Mouse (Mus musculus): ENCODE data around the gene Prrx1. TPM values are rescaled to one million over a fixed set of nuclear protein-coding genes. Genes with fewer than 3 reads are reported as not detected.
A peak's percentile ranks its signal among the peaks of the same experiment; 100 is the strongest.

Gene Prrx1
- polyA plus RNA-seq (2011; ENCODE audit: insufficient read length, low read depth, missing spikeins): 429 and 537 TPM in 2 replicates

DNA sequence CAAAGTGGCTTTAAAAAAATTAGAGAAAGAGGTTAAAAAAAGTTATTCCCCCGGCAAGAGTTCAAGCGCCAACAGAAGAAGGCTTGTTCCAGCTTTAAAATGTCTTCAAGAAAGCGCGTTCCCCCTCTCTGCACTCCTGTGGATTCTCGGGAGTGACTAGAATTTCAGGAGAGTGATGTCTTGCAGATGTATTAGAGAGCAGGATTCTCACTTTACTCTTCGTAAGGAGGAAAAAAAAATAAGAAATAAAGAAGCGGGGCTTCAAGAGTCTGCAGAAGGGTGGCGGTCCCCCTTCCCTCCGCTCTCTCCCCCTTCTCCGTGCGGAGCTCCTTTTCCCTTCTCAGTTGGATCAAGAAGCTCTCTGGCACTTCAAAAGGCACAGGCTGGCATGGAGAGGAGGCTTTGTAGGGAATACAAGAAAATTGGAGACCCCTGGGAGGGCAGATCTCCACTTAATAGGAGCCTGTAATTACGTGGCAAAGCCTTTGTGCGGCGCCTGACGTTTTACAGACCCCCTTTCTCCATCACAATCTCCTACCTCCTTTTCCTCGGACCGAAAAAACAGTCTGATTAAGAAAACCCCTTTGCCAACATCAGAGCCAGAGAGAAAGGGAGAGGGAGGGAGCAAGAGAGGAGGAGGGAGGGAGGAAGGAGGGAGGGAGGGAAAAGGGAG lies at the start of gene Prrx1:
Gene Prrx1 (minus strand): TSS at position 610 of the 673 bp plus-strand sequence.
- peak within 1 kb of the TSS; percentile 97 for H3K27ac ChIP-seq (ENCODE audit: insufficient read depth, low read length)
- peak within 1 kb of the TSS; percentile 79 for H3K4me3 ChIP-seq (ENCODE audit: insufficient read depth, low read length)
- 0 out of 2 replicates have a peak, but pooled peaks have one; percentile 71 for TF ChIP-seq POLR2A (IDR thresholded peaks at IDR 0.05; ENCODE audit: low read depth, low read length)
- TF ChIP-seq CTCF (IDR thresholded peaks at IDR 0.05; ENCODE audit: borderline replicate concordance, insufficient read depth, low read length): no peak
- H3K4me1 ChIP-seq (ENCODE audit: control insufficient read depth, insufficient read depth, low read length): no peaks in the 10 kb centered on the region

DNA sequence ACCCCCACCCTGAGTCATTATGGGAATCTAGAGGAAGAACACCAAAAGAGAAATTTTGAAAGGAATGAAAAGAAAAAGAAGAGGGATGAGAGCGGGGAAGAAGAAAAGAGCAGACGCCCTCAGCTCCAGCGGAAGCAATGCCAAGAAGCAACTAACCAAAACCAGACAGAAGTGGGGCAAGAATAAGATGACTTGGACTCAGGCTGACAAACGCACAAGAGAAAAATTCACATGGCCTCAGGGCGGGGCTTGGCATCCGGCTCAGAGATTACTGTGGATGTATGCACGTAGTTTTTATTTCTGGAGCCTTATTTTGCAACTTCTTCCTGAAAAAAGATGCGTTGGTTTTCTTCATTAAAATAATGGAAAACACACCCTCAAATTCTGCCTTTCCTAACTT lies 48.7 kb upstream of the Prrx1 start:
- 0 out of 2 replicates have a peak, but pooled peaks have one; percentile 34 for TF ChIP-seq POLR2A (IDR thresholded peaks at IDR 0.05; ENCODE audit: low read depth, low read length)
- TF ChIP-seq CTCF (IDR thresholded peaks at IDR 0.05; ENCODE audit: borderline replicate concordance, insufficient read depth, low read length): no peak
- Histone ChIP-seq H3K4me3 (ENCODE audit: insufficient read depth, low read length) (no peak overlapping the region), H3K4me1 (ENCODE audit: control insufficient read depth, insufficient read depth, low read length) (peaks cover 9% of the 10 kb centered on the region)

DNA sequence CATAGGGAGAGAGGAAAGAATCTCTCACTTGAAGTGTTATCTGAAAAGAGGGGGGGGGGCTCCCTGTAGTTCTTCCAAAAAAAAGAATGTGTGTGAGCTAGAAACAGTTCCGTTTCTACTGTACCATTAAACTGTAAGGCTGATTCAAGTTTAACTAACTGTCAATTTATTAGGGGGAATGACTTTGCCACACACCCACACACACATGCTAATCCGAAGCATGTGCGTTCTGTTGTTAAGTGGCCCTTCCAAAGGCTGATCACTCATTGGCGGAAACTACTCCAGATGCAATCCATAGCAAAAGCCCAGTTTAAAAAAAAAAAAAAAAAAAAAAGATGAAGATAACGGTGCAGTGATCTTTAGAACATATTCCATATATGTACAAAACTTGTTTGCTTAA lies 47.9 kb upstream of the Prrx1 start:
- Histone ChIP-seq H3K4me3 (ENCODE audit: insufficient read depth, low read length) (no peak overlapping the region), H3K27ac (ENCODE audit: insufficient read depth, low read length) (peak overlapping the region; percentile 99), H3K4me1 (ENCODE audit: control insufficient read depth, insufficient read depth, low read length) (peaks cover 9% of the 10 kb centered on the region)
- TF ChIP-seq CTCF (IDR thresholded peaks at IDR 0.05; ENCODE audit: borderline replicate concordance, insufficient read depth, low read length) (no peak), POLR2A (IDR thresholded peaks at IDR 0.05; ENCODE audit: low read depth, low read length) (0 out of 2 replicates have a peak, but pooled peaks have one; percentile 6)

More for the DNA sequence above, 48.7 kb upstream of the Prrx1 start:
- H3K27ac ChIP-seq (ENCODE audit: insufficient read depth, low read length): peak overlapping the region; percentile 99

DNA sequence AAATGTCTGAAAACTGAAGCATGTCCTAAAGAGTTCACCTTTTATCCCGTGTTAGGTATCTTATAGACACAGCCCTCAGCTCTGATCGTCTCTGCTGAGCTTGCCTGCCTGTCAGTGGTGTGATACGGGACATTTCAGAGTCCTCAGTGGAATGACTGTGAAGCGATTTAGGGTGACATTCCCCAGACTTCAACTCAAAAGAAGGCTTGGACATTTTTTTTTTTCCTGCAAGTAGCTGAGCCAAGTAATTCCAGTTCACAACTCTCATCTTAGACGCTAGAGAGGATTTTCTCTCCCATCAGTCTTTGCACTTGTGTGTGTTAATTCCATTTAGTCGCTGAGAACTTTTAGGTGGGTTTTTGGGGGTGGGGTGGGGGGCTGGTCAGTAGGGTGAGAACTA lies 47.3 kb upstream of the Prrx1 start:
- H3K27ac ChIP-seq (ENCODE audit: insufficient read depth, low read length): peak overlapping the region; percentile 99
- no peak for TF ChIP-seq POLR2A (IDR thresholded peaks at IDR 0.05; ENCODE audit: low read depth, low read length)
- TF ChIP-seq CTCF (IDR thresholded peaks at IDR 0.05; ENCODE audit: borderline replicate concordance, insufficient read depth, low read length): no peak

DNA sequence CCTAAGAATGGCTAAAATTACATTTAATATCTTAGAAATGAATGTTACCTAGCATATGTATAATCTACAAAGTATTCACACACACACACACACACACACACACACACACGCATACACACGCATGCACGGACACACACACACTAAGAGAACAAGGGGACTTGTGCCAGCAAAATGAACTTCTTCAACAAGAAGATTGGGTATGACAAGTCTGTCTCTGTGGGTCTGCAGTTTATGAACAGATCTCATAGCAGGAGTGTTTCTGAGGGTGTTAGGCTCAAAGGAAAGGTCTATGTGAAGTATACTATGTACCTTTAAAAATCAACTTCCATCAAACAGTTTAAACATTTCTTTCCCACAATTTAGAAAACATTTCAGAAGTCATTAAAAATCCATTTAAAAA lies 46.0 kb upstream of the Prrx1 start:
- peak overlapping the region; percentile 41; the same call in 1 of the 2 replicates for H3K27ac ChIP-seq (ENCODE audit: insufficient read depth, low read length)
- H3K4me3 ChIP-seq (ENCODE audit: insufficient read depth, low read length): no peak overlapping the region
- no peak for TF ChIP-seq POLR2A (IDR thresholded peaks at IDR 0.05; ENCODE audit: low read depth, low read length)
- TF ChIP-seq CTCF (IDR thresholded peaks at IDR 0.05; ENCODE audit: borderline replicate concordance, insufficient read depth, low read length): no peak
- H3K4me1 ChIP-seq (ENCODE audit: control insufficient read depth, insufficient read depth, low read length): peaks cover 9% of the 10 kb centered on the region

More for the DNA sequence above, 47.3 kb upstream of the Prrx1 start:
- H3K4me3 ChIP-seq (ENCODE audit: insufficient read depth, low read length): no peak overlapping the region
- H3K4me1 ChIP-seq (ENCODE audit: control insufficient read depth, insufficient read depth, low read length): peaks cover 9% of the 10 kb centered on the region

DNA sequence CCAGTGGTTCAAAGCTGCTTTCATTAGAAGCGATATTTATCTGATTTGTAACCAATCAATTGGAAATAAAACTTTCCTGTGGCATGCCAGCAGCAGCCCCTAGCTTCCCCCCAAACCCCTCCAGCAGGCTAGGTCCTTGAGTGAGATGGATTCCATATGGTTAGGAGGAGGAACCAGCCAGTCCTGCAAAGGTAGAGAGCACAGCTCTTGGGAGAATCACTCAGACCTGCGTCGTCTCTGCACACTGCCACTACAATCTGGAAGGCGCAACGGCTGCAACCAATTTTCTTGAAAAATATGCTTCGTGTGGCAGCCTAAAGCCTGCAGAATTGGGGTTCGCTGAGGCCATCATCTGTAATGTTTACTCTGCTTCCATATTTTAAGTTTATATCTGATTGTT lies 44.7 kb upstream of the Prrx1 start:
- Histone ChIP-seq H3K4me1 (ENCODE audit: control insufficient read depth, insufficient read depth, low read length) (peaks cover 6% of the 10 kb centered on the region; the same call in 1 of the 2 replicates), H3K4me3 (ENCODE audit: insufficient read depth, low read length) (peak overlapping the region; percentile 3; the same call in 1 of the 2 replicates)

DNA sequence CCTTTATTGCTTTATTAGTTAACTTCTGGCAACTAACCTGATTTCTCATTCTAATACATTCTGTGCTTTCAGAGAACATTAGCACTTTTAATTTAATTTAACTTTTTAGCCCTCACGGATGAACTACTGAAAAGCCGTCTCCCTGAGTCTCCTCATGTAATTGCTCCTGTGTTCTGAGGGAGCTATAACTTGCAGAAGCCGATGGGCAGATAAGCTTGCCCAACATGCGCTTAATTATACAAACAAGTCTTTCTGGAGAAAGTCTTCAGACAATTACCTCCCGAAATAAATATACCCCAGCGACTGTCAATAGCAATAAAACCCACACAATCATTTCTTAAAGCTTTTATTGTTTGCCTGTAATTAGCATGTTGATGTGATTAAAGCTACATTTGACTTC lies 44.2 kb upstream of the Prrx1 start:
- Histone ChIP-seq H3K4me3 (ENCODE audit: insufficient read depth, low read length) (no peak overlapping the region), H3K4me1 (ENCODE audit: control insufficient read depth, insufficient read depth, low read length) (peaks cover 4% of the 10 kb centered on the region; the same call in 1 of the 2 replicates), H3K27ac (ENCODE audit: insufficient read depth, low read length) (peak overlapping the region; percentile 19; the same call in 1 of the 2 replicates)
- TF ChIP-seq POLR2A (IDR thresholded peaks at IDR 0.05; ENCODE audit: low read depth, low read length) (no peak), CTCF (IDR thresholded peaks at IDR 0.05; ENCODE audit: borderline replicate concordance, insufficient read depth, low read length) (no peak)

More for the DNA sequence above, 44.7 kb upstream of the Prrx1 start:
- no peak for TF ChIP-seq CTCF (IDR thresholded peaks at IDR 0.05; ENCODE audit: borderline replicate concordance, insufficient read depth, low read length)
- TF ChIP-seq POLR2A (IDR thresholded peaks at IDR 0.05; ENCODE audit: low read depth, low read length): no peak
- peak overlapping the region; percentile 19 for H3K27ac ChIP-seq (ENCODE audit: insufficient read depth, low read length)

DNA sequence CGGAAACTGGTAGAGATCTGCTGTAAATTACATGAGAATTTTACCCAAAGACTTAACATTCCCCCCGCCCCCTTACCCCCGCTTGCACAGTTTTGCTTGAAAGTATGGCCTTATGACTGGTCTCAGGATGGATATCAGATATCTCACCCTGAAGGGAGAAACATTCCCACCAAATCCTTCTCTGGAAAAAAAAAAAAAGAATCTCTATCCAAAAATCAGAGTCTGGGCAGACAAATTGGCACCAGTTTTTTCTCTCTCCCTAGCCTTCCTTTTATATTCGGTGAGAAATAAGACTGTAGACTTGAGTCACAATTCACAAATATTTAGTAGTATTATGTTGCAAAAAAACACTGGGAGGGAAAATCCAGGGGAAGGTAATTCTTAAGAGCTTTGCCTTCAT lies 42.7 kb upstream of the Prrx1 start:
- no peak for TF ChIP-seq CTCF (IDR thresholded peaks at IDR 0.05; ENCODE audit: borderline replicate concordance, insufficient read depth, low read length)
- H3K4me3 ChIP-seq (ENCODE audit: insufficient read depth, low read length): no peak overlapping the region
- no peaks in the 10 kb centered on the region; the same call in 1 of the 2 replicates for H3K4me1 ChIP-seq (ENCODE audit: control insufficient read depth, insufficient read depth, low read length)
- peak overlapping the region; percentile 89 for H3K27ac ChIP-seq (ENCODE audit: insufficient read depth, low read length)

DNA sequence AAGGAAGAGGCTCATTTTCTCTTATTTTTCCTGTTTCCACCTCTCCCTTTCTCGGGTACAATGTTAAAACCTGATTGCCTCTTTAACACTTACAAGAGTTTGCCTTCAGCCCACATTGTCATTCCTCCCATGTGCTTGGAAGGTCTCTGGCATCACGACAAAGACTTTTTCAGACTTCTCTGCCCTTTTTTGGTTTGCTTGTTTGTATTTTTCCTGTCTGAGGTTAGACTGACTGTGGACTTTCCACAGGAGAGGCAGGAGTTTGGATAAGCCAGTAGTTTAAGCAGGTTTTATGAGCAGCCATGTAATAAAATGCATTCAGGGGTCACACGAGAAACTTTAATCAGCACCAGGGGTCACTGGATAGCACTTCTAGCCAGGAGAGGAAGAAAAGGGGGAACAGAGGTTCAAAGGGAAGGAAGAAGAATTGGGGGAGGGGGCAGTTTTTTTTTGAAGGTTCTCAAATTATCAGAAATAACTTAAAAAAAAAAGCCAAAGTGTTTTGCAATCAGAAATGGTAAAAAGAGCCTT lies 42.2 kb upstream of the Prrx1 start:
- TF ChIP-seq CTCF (IDR thresholded peaks at IDR 0.05; ENCODE audit: borderline replicate concordance, insufficient read depth, low read length) (no peak), POLR2A (IDR thresholded peaks at IDR 0.05; ENCODE audit: low read depth, low read length) (no peak)
- H3K4me1 ChIP-seq (ENCODE audit: control insufficient read depth, insufficient read depth, low read length): no peaks in the 10 kb centered on the region; the same call in 1 of the 2 replicates
- peak overlapping the region; percentile 89 for H3K27ac ChIP-seq (ENCODE audit: insufficient read depth, low read length)
- H3K4me3 ChIP-seq (ENCODE audit: insufficient read depth, low read length): no peak overlapping the region

DNA sequence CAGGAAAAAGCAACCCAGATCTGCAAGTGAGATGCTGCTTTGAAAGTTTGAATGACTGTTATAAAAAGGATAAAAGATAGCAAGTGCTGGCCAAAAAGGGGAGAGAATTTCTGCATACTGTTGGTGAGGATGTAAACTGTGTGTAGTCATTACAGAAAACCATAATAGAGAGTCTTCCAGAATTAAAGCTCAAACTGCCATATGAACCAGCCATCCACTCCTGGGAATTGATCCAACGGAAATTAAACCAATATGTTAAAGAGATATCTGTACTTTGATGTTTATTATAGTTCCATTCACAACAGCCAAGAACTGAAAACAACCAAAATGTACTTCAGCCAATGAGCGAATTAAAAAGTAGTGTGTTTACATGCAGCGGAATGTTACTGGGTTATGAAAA lies 37.5 kb upstream of the Prrx1 start:
- Histone ChIP-seq H3K4me1 (ENCODE audit: control insufficient read depth, insufficient read depth, low read length) (no peaks in the 10 kb centered on the region; the same call in 1 of the 2 replicates), H3K4me3 (ENCODE audit: insufficient read depth, low read length) (no peak overlapping the region), H3K27ac (ENCODE audit: insufficient read depth, low read length) (no peak overlapping the region)
- TF ChIP-seq CTCF (IDR thresholded peaks at IDR 0.05; ENCODE audit: borderline replicate concordance, insufficient read depth, low read length): no peak
- TF ChIP-seq POLR2A (IDR thresholded peaks at IDR 0.05; ENCODE audit: low read depth, low read length): no peak
